Mouse (Mus musculus) heart, postnatal 36 days (tissue): ENCODE measurements around the gene Mrgprd. TPM values are rescaled to one million over a fixed set of nuclear protein-coding genes. Genes with fewer than 3 reads are reported as not detected.

Experiments used
- DNase-seq, 2 experiments: peaks; one replicate each; pipeline ENCODE4 v3.0.0; 2021 to 2022
- intact Hi-C: fragments of 180-260 bp; cut with DNase I; formaldehyde crosslinking; loops from one replicate; pipeline ENCODE4 v1.15.1; 2025
- total RNA-seq, 2 experiments: library from RNA; stranded (reverse); gene quantifications; 2 replicates each; pipeline ENCODE4 v1.2.3; 2021

The Mrgprd gene
- not detected for total RNA-seq

GRCm38 (mm10) chr7:145314785-145315411, at the start of gene Mrgprd:
Gene Mrgprd, plus strand, starts transcription at chr7:145314835.
- no peak for DNase-seq
- intact Hi-C loops, result no loop called here

GRCm38 (mm10) chr7:145266011-145266410, 48.6 kb upstream of the Mrgprd start:
- intact Hi-C loops, result no loop called here
- DNase-seq, result peak; percentile 41 to 52

GRCm38 (mm10) chr7:145268890-145269289, 45.7 kb upstream of the Mrgprd start:
- intact Hi-C loops, result no loop called here
- no peak for DNase-seq

- DNase-seq, result no peak
- intact Hi-C loops, result no loop called here
Measured at GRCm38 (mm10) chr7:145270955-145271354, 43.7 kb upstream of the Mrgprd start.

- intact Hi-C loops, result no loop called here
- no peak for DNase-seq
Measured at GRCm38 (mm10) chr7:145275488-145275887, 39.1 kb upstream of the Mrgprd start.

- intact Hi-C loops, result no loop called here
- DNase-seq, result no peak
Measured at GRCm38 (mm10) chr7:145281396-145281795, 33.2 kb upstream of the Mrgprd start.

GRCm38 (mm10) chr7:145283041-145283440, 31.6 kb upstream of the Mrgprd start:
- intact Hi-C loops, result no loop called here
- no peak for DNase-seq

GRCm38 (mm10) chr7:145283487-145284187, 31.0 kb upstream of the Mrgprd start, which contains the start of gene Tpcn2:
Gene Tpcn2, minus strand, starts transcription at chr7:145284011.
- intact Hi-C loops, result no loop called here
- peak; percentile 90 for DNase-seq

GRCm38 (mm10) chr7:145284293-145284692, 30.3 kb upstream of the Mrgprd start:
- intact Hi-C loops, result no loop called here
- DNase-seq, result no peak

GRCm38 (mm10) chr7:145285476-145285875, 29.2 kb upstream of the Mrgprd start:
- intact Hi-C loops, result no loop called here
- DNase-seq, result no peak

GRCm38 (mm10) chr7:145287410-145287809, 27.2 kb upstream of the Mrgprd start:
- intact Hi-C loops, result no loop called here
- DNase-seq, result no peak

- no peak for DNase-seq
- intact Hi-C loops, result no loop called here
Measured at GRCm38 (mm10) chr7:145289302-145289701, 25.3 kb upstream of the Mrgprd start.

GRCm38 (mm10) chr7:145291847-145292246, 22.8 kb upstream of the Mrgprd start:
- DNase-seq, result no peak
- intact Hi-C loops, result no loop called here

GRCm38 (mm10) chr7:145292726-145293125, 21.9 kb upstream of the Mrgprd start:
- no peak for DNase-seq
- intact Hi-C loops, result no loop called here

- intact Hi-C loops, result no loop called here
- DNase-seq, result peak; percentile 29 to 43
Measured at GRCm38 (mm10) chr7:145293859-145294258, 20.8 kb upstream of the Mrgprd start.

- no peak for DNase-seq
Measured at GRCm38 (mm10) chr7:145298666-145299490, 15.8 kb upstream of the Mrgprd start.

GRCm38 (mm10) chr7:145299562-145300320, 14.9 kb upstream of the Mrgprd start:
- DNase-seq, result peak; percentile 39 to 61
- intact Hi-C loops, result no loop called here

More at GRCm38 (mm10) chr7:145298666-145299490, 15.8 kb upstream of the Mrgprd start:
- intact Hi-C loops, result no loop called here

GRCm38 (mm10) chr7:145300321-145301007, 14.2 kb upstream of the Mrgprd start, which contains the start of gene Mrgprf:
Gene Mrgprf, plus strand, starts transcription at chr7:145300828.
- intact Hi-C loops, result no loop called here

GRCm38 (mm10) chr7:145301008-145301340, 13.7 kb upstream of the Mrgprd start:
- no peak for DNase-seq
- intact Hi-C loops, result no loop called here

More at GRCm38 (mm10) chr7:145300321-145301007, 14.2 kb upstream of the Mrgprd start, which contains the start of gene Mrgprf:
- DNase-seq, result peak; percentile 78 to 80
